Mouse (Mus musculus) frontal cortex, adult (tissue): ENCODE measurements at regions not wholly inside any gene's neighbourhood (a gene's known extent, or its start where the extent isn't known, plus 50 kb on each side); places are given as distances from the start of the nearest gene placed in this dataset.

Experiments used
- ATAC-seq: cut with Nextera tagmentation; 2 replicates; pipeline ENCODE4 v1.9.2; 2017; ENCODE audit warnings: mild to moderate bottlenecking, moderate library complexity, mixed read lengths; ENCODE audit not compliant: low TSS enrichment

- ATAC-seq: no peak
Measured at GRCm38 (mm10) chr19:24622776-24623175, 51.0 kb upstream of the Tmem252 start.

- no peak for ATAC-seq
Measured at GRCm38 (mm10) chr19:24622309-24622708, 51.5 kb upstream of the Tmem252 start.

- ATAC-seq: 0 out of 2 replicates have a peak, but pooled peaks have one; percentile 47
Measured at GRCm38 (mm10) chr19:24621610-24622220, 52.1 kb upstream of the Tmem252 start.

GRCm38 (mm10) chr19:24615762-24616310 is 58.0 kb upstream of the Tmem252 start:
- no peak for ATAC-seq

- no peak for ATAC-seq
Measured at GRCm38 (mm10) chr19:24607884-24608283, 52.2 kb upstream of the Pip5k1b start.

- ATAC-seq: no peak
Measured at GRCm38 (mm10) chr19:24606390-24606976, 50.8 kb upstream of the Pip5k1b start.
